Mouse (Mus musculus): ENCODE data around the gene Tmem192. TPM values are rescaled to one million over a fixed set of nuclear protein-coding genes. Genes with fewer than 3 reads are reported as not detected.
"Not testable (repeated sequence)": the region's sequence is repeated elsewhere in the genome, so short reads cannot be mapped to it uniquely, and the experiment has no call there.

Gene Tmem192
- total RNA-seq, 4 experiments from 2014 or later: 29.7 to 31.6 (median 30.9) TPM

DNA sequence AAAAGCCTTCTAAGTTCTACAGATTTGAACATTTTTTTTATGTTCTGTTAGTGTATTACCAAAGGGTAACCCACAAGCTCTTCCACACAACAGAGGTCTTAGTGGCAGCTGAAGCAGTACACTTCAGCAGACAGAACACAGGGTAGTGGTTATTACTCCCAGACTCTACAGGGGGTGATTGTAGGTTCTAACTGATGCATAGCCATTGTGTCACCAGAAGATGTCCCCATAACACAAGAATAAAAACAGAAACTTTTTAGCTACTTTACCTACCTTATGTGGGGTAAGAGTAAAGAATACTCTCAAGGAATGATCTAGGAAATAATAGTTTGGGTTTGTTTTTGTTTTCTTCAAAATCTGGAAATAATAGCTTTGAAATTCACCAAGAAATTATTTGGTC lies 15.9 kb downstream of the Tmem192 start:
- DNase-seq (ENCODE audit: low spot score in 2 of 2): no peak

- DNase-seq (ENCODE audit: low spot score in 2 of 2): no peak
These were observed 36.3 kb downstream of the Tmem192 start for GRCm38 (mm10) chr8:64983150-64983897.

GRCm38 (mm10) chr8:64987731-64988130 lies 40.7 kb downstream of the Tmem192 start, which contains the start of gene Trim75:
TSS of gene Trim75 (minus strand) at chr8:64987831.
- no peak for DNase-seq (ENCODE audit: low spot score in 2 of 2)

- no peak for DNase-seq (ENCODE audit: low spot score in 2 of 2)
These were observed 51.9 kb downstream of the Tmem192 start for GRCm38 (mm10) chr8:64998806-64999365.

- DNase-seq (ENCODE audit: low spot score in 2 of 2): not testable (repeated sequence)
These were observed 60.6 kb downstream of the Tmem192 start for GRCm38 (mm10) chr8:65007616-65008015.

- DNase-seq (ENCODE audit: low spot score in 2 of 2): no peak
These were observed 71.4 kb downstream of the Tmem192 start, which contains the start of the genes Trim61 and Trim60 for GRCm38 (mm10) chr8:65018423-65018822. TSS of gene Trim61 (minus strand) at chr8:65018523. TSS of gene Trim60 (minus strand) at chr8:65018584.

Other genes with a start within 250 kb of the Tmem192 start
- gene Msmo1, start 213.4 kb upstream of the Tmem192 start, total RNA-seq (2022): 100 to 1,000 TPM in 2 of 4 experiments, 10 to 100 TPM in 2; 98.2 to 113 (median 106) TPM
- gene Klhl2, start 97.2 kb upstream of the Tmem192 start, total RNA-seq (2022): 100 to 1,000 TPM; 167 to 176 (median 171) TPM
- not detected for gene Trim75, start 40.6 kb downstream of the Tmem192 start, total RNA-seq (2022)
- not detected for gene Trim61, start 71.3 kb downstream of the Tmem192 start, total RNA-seq (2022)
- gene Trim60, start 71.4 kb downstream of the Tmem192 start, total RNA-seq (2022): not detected
- not detected for gene Apela, start 90.2 kb downstream of the Tmem192 start, total RNA-seq (2022)
- gene Gm10663, start 127.8 kb downstream of the Tmem192 start, total RNA-seq (2022): not detected
- gene BC030870, start 182.4 kb downstream of the Tmem192 start, total RNA-seq (2022): not detected

Data from left cerebral cortex, adult 8-10 months (tissue).